Mouse (Mus musculus) bone marrow macrophage, adult 2 months (primary cell): ENCODE data around the gene Ugt1a1.

Experiments used
- CTCF ChIP-seq: IDR thresholded peaks from 2 replicates; pipeline ENCODE4 v1.5.1; 2012; ENCODE audit warnings: low read depth, mild to moderate bottlenecking, low read length, moderate library complexity
- POLR2A ChIP-seq: IDR thresholded peaks from 2 replicates; pipeline ENCODE4 v1.6.1; 2012; ENCODE audit warnings: mild to moderate bottlenecking, low read depth, low read length, borderline replicate concordance

DNA sequence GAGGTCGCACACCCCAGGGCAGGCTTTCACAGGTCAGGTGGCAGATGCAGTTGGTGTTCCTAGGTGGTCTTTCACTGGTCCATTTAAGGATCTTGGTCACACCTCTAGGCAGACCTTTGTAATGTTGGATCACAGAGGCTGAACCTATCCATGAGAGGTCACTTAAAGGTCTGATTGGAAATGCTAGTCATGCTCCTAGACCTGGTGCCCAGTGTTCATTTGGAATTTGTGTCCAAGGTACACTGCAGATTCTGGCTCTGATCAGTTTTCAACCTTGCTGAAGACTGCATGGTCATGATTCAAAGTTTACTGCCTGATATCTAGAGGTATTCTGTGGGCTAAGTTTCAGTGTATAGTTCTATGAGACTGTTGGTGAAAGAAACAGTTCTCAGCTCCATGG lies 32.1 kb upstream of the Ugt1a1 start:
- TF ChIP-seq CTCF, result no peak
- no peak for TF ChIP-seq POLR2A
